Mouse (Mus musculus) regulatory T cell (primary cell): ENCODE results near the gene Siah1a.

Experiments used
- in situ Hi-C: fragments of 300-600 bp; cut with MboI, MseI; formaldehyde crosslinking; loops from one replicate; pipeline ENCODE4 v1.15.1; 2025; ENCODE audit warnings: high pct_unique_total_duplicates

Siah1a gene

DNA sequence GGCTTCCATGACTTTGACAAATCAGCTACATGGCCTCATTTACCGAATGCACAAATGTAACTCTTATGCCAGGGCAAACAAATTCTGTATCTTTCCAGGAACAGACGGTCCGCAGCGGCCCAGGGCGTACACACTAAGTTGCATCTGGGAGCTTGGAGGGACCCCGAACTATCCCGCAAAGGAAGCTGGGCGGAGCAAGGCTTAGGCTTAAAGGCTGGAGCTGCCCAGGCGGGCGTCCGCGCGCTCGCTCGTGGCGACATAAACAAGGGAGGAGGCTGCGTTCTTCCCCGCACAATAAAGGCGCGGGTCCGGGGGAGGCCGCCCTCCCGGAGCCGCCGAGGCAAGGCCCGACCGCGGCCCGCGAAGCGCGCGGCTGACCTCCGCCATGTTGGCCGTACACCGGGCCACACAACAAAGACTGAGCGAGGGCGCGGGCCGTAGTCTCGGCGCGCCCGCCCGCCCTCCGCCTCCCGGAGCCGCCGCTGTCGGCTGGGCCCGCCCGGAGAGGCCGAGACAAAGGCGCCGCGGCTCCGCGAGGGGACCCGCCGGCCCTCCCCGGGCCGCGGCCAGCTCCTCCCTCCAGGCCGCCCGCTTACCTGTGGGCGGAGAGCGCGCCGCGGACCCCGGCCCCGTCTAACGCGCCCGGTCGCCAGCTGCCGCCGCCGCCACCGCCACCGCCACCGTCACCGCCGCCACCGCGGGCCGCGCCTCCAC, at the start of gene Siah1a, which contains the start of gene Gm10638:
Gene Siah1a (minus strand): TSS at position 714 of the 714 bp plus-strand sequence.
Gene Gm10638 (plus strand): TSS at position 479 of the 714 bp plus-strand sequence.
- in situ Hi-C loops = loop anchor here (5.0 to 25.0 kb wide), 2 partner anchors 38 to 142 kb away; partner anchors contain the start of gene N4bp1

- in situ Hi-C loops = loop anchor here (5.0 kb wide), 1 partner anchor 58 kb away; no protein-coding TSS in a partner anchor
These were observed 49.0 kb upstream of the Siah1a start for GRCm38 (mm10) chr8:86794716-86795115.

DNA sequence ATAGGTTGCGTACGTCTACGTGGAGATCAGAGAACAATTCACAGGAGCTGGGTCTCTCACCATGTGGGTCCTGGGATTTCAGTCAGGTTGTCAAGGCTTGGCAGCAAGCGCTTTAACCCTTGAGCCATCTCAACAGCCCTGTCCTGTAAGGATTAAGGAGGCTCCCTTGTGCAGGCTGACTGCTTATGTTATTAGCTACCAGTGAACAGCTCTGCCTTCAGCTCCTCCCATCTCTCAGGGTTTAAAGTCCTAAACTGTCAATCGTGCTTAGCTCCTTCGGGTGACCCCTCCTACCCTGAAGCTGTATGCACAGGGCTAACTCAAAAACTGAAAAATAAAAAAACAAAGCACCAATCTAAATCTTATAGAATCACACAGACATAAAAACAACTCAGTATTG, 45.8 kb upstream of the Siah1a start:
- in situ Hi-C loops = no loop called here

- in situ Hi-C loops = no loop called here
These were observed 43.8 kb upstream of the Siah1a start for GRCm38 (mm10) chr8:86789576-86789975.

DNA sequence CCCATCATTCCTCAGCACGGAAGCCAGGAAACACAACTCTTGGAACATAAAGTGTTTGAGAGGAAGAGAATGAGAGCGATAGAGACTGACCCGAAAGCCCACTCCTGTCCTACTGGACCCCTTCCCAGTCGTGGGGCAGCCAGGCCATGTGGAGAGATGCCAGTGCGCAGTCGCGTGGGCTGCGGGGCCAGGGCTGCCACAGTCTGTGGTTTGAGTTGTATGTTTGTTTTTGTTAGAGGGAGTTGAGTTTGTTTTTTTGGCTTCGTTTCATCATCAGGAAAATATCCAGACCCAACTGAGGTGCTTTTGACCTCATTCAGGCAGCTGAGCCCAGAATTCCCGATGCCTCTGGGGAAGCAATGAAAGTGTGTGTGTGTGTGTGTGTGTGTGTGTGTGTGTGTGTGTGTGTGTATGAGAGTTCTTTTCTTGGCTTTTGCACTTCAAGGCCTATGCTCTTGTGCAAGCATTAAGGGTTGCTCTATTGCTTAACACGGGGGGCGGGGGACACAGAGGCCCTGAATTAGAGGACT, 42.2 kb upstream of the Siah1a start:
- in situ Hi-C loops = no loop called here

DNA sequence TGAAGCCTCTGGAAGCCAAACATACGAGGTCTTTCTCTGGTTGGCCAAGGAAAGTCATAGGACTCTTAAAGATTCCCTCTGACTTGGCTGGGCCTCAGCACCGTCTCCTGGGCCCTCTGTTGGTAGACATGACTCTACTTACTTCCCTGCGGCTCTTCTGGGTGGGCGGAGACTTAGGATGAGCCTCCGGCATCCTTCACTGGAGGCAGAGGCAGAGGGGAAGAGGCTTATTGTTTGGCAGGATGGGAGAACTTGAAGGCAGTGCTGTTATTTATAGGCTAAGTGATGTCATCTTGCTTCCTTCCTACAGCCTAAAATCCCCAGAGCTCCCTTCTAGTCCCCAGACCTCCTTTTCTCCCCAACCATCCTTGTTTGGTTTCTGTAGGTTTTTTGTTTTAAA, 40.8 kb upstream of the Siah1a start:
- in situ Hi-C loops = no loop called here

DNA sequence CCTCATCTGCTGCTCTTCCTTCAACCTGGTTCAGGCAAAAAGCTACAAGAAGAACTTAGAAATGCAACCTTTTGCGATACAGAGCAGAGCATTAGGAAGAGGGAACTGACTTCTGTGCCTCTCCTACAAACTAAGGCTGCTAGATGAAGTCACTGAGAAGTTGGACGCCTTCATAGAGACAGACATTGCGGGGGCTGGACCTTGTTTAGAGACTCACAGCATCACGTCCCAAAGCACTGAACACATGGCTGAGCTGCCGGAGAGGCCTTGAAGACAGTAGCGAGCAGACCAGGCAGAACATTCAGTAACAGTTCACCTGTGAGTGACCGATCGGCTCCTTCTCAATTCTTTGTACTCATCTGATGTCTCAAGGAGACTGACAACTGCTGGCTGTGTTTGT, 35.4 kb upstream of the Siah1a start:
- in situ Hi-C loops = no loop called here

- in situ Hi-C loops = no loop called here
These were observed 33.5 kb upstream of the Siah1a start for GRCm38 (mm10) chr8:86779207-86779606.

- in situ Hi-C loops = no loop called here
These were observed 24.4 kb upstream of the Siah1a start for GRCm38 (mm10) chr8:86769945-86770715.

- in situ Hi-C loops = no loop called here
These were observed 22.8 kb upstream of the Siah1a start for GRCm38 (mm10) chr8:86768499-86768898.

GRCm38 (mm10) chr8:86766548-86767211, 20.9 kb upstream of the Siah1a start:
- in situ Hi-C loops = no loop called here

GRCm38 (mm10) chr8:86765669-86766068, 19.9 kb upstream of the Siah1a start:
- in situ Hi-C loops = no loop called here

DNA sequence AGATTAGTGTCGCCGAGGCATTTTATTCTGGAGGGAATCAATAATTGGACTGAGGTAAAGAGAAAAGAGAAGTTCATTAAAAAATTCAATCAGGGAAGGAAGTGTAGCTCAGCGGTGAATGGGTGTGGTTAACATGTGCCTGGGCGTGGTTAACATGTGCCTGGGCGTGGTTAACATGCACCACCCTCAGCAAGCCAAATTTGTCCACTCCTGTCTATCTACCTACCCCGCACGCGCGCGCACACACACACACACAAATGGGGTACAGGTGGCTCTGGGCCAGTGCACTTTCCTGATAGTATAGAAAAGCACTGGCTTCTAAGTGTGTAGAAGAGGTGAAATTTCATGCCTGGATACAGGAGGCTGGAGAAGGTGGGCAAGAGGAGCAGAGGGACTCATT, 19.4 kb upstream of the Siah1a start:
- in situ Hi-C loops = no loop called here

DNA sequence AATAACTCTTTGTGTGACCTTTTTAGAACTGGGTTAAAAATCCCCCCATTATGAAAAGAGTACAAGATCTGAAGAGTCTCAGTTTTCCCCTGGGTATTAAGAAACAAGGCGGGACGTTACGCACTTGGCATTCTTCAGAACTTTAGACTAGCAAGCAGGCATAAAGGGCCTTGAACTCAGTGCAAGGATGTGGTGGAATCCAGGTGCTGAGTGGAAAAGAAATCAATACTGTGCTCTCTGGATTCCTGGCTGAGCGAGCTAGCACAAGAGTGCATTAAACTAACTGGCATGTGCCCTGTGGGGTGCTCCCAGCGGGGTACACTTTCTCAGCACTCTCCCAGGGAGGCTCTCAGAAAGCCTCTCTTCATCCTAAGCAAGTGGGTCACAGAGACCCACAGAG, 17.1 kb upstream of the Siah1a start:
- in situ Hi-C loops = no loop called here

DNA sequence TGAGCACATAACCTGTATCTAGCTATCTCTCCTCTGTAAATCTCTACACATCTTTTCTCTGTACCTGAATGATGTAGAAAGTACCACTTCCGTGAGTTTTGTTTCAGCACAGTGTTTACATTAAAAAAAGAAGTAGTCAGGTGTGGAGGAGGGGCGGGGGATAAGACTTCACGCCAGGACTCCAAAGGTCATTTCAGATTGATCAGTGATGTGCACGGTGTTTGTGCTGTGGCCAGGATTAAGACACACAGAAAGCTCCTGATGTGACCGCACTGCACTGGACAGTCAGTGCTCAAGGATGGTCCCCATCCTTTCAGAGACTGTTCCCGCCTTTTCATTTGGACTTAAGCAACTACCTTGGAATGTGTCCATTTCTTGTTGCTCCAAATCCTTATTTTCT, 15.0 kb upstream of the Siah1a start:
- in situ Hi-C loops = no loop called here

- in situ Hi-C loops = no loop called here
These were observed 13.4 kb upstream of the Siah1a start for GRCm38 (mm10) chr8:86759090-86759491.

GRCm38 (mm10) chr8:86758651-86759050, 12.9 kb upstream of the Siah1a start:
- in situ Hi-C loops = no loop called here

- in situ Hi-C loops = no loop called here
These were observed 11.4 kb upstream of the Siah1a start for GRCm38 (mm10) chr8:86756948-86757733.

DNA sequence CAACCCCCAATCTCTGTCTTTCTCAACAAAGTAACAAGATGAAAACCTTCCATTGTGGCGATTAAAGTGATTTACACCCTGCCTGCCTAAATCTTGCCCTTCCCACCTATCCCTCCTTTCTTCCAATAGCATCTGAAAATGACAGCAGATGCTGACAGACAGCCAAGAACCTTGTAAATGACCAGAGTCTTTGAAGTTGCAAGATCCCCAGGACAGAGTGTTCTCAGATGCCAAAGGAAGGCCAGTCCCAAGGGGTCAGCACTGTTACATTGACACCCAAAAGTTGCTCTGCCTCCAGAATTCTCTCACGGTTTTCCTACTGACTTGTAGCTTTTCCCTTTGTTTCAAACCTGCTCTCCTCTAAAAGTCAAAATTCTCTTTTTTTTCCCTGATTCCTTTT, 4.1 kb upstream of the Siah1a start:
- in situ Hi-C loops = loop anchor here (5.0 to 25.0 kb wide), 2 partner anchors 43 to 137 kb away; partner anchors contain the start of gene N4bp1

- in situ Hi-C loops = loop anchor here (5.0 to 25.0 kb wide), 2 partner anchors 39 to 141 kb away; partner anchors contain the start of gene N4bp1
These were observed 777 bp upstream of the Siah1a start for GRCm38 (mm10) chr8:86746511-86746910.

DNA sequence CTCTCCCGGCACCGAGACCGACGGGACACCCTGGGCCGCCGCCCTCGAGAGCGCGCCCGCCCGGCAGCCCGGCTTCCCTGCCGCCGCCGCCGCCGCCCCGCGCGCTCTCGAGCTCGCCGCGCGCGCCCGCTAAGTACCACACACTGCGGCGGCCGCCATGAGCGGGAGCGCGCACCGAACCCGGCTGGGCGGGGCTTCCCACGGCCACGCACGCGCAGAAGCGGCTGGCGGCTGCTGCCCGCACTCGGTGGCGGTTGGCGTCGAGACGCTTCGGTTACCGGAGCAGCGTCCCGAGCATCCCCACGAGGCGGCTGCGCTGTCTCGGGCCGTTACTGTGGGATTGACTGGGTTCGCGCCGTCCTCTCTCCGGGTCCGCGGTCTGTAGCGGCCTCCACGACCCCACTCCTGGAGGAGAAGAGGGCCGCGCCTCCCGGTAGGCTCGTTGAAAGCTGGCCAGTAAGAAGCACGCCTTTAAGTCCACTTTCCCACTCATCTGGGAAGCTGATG, 254 bp upstream of the Siah1a start:
- in situ Hi-C loops = loop anchor here (5.0 to 25.0 kb wide), 2 partner anchors 39 to 141 kb away; partner anchors contain the start of gene N4bp1
